Mouse (Mus musculus): ENCODE measurements around the gene Ubxn11.

The Ubxn11 gene

DNA sequence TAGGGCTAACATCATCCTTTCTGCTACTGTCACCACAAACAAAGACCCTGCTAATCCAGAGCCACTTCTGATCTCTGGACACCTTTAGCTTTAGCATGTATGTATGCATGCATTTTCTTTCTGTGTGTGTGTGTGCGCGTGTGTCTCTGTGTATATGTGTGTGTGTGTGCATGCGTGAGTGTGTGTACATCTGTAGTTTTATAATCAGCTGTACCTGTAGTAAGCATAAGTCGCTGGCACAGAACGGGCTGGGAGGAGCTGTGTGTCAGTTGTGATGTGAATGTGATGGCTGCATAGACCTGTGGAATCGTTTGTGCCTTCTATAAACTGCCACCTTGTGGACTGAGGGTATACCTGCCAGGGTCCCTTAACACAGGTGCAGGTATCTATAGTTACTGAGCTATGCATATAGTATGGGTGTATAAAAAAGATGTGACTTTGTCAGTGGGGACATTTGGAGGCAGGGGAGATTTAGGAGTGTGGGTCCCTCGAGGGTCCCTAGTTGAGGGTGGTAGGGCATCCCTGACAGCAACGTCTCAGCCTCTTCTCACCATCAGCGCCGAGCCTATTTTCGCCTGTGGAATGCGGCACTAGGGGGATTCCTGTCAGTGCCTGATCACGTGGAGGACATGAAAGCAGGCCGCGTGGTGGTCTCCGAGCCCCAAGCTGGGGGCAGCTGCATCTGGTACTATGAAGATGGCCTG, 11.7 kb upstream of the Ubxn11 start:
- DNase-seq (ENCODE audit: low spot score in 2 of 2) = no peak

DNA sequence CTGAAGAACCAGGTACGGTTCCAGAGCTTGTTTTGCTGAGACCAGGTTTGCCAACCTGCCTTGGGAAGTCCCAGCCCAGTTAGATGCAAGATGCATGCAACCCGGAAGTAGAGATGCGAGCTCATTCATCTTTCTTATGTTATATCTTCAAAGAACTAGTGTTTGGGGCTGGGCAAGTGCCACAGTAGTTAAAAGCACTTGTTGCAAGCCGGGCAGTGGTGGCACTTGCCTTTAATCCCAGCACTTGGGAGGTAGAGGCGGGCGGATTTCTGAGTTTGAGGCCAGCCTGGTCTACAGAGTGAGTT, 11.2 kb upstream of the Ubxn11 start:
- DNase-seq (ENCODE audit: low spot score in 2 of 2) = no peak

DNA sequence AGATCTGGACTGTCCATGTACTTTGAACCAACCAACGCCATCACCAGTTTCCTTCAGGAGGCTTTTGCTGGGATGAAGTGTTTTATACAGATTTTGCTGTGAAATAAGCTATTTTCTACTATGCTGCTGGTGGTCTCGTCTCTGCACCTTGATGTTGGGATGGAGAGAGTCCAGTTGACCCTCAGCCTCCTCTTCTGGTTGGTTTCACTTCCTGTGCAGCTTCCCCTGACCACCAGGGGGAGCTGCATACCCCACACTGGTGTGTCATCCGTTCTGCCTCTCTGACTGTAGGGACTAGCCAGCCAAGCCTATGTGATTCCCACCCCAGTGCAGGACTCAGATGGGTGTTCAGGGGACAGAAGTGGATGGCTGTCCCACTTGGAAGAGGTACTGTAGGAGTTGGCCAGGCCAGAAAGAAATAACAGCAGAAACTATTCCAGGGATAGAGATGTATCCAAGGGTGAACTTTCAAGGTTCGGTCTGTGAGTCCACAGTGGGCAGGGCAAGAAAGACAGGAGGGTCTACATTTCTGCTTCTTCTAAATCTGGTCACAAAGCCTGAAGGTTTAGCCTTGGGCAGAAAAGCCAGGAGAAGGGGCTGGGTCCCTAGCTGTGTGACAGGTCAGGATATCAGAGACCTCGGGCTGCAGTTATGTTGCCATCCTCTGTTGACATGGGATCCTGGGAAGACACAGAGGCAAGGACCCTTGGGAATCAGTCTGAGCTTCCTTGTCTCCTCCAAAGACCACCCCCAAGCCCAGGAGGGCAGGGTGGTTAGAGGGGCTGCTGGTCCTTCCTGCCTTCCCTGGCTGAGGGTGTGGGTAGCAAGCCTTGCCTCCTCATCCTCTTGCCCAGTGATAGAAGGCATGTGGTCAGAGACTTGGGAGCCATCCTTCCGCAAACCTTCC, 9.7 kb upstream of the Ubxn11 start:
- peak in 1 of 2 experiments; percentile 46 for DNase-seq (ENCODE audit: low spot score in 2 of 2)

DNA sequence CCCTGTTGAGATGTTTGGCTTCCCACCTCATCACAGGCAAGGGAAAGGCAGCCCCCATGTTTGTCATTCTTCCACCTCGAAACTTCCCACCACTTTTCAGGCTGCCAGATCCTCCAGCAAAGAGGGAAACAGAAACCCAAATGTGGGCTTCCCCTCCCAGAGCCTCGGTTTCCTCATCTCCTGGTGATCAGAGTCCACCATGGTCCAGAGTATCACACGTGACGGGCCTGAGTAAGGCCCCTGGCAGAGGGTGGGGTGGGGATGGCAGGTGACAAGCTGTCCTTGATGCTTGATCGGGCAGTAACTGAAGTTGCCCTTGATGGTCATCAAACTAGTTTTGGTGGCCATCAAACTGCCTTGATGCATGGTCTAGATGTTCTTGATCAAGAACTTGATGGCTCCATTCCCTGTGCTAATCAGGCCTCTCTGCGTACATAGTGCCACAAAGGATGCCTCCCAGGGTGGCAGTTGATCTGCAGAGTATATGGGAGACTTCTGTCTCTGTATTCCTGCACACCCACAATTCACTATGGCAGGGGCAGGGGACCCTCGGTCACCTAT, 8.3 kb upstream of the Ubxn11 start:
- no peak for DNase-seq (ENCODE audit: low spot score in 2 of 2)

DNA sequence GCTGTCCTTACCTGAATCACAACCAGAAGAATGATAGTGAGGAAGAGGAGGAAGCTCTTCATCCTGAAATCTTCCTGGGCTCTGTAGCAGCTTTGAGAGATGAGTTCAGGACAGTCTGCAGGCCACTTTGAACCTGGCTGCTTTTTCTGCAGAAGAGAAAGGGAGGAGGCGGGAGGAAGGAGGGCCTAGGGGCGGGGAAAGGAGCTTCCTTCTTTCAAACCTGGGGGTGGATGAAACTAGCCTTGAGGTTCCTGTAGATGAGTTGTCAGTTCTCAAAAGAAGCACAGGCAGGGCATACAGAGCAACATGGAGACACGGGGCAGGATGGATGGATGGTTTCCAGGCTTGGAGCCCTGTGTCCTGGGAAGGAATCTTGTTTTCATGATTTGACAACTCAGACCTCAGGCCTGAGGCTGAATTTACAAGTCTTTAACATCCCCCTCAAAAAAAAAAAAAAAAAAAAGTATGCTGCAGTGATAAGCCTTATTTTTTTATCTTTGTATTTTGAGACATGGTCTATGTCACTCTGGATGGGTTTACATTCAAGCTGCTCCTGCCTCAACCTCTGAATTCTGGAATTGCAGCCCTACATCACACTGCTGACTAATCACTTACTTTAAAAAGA, 7.3 kb upstream of the Ubxn11 start, which contains the start of gene Cd52:
TSS of gene Cd52 (minus strand) at position 160 of the 625 bp plus-strand sequence.
- no peak for DNase-seq (ENCODE audit: low spot score in 2 of 2)

DNA sequence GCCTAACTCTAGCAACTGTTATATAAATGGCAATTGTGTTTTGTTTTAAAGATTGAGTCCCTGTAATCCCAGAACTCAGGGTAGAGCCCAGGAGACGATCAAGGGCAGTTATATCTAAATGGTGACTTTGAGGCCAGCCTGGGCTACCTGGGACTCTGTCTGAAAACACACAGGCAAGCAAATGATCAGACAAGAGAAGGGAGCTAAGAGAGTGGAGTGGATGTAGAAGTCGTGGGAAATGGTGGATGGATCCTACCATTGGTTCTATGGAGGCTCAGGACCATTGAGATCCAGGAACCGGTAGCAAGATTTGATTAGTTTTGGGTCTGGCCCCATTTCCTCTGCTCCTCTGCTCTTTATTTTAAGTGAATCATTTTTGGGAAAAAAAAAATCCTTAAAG, 6.2 kb upstream of the Ubxn11 start:
- DNase-seq (ENCODE audit: low spot score in 2 of 2) = no peak

DNA sequence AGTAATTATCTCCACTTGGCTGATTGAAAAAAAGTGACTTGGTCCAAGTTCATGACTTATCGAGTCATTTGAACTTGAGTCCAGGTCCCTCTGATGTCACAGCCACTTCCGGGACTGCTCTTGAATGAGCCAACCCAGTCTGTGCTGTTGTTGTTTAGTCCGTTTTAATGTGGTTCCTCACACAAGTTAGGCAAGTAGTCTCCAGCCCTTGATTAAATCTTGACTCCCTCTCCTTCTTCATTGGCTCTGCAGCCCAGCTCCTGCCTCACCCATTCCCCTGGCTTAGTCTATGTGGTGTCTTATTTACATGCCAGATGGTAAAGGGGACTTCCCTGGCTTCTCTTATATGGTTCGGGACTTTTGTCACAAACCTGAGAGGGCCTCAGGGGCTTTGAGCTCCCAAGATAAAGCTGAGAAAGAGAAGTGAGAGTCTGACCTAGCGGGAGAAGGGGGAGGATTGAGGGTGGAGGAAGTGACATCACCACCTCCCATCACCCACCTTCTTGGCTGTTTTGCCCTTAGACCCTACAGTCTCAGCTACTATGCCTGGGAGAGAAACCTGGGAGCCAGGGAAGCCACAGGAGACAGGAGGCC, 5.3 kb upstream of the Ubxn11 start:
- DNase-seq (ENCODE audit: low spot score in 2 of 2) = no peak

DNA sequence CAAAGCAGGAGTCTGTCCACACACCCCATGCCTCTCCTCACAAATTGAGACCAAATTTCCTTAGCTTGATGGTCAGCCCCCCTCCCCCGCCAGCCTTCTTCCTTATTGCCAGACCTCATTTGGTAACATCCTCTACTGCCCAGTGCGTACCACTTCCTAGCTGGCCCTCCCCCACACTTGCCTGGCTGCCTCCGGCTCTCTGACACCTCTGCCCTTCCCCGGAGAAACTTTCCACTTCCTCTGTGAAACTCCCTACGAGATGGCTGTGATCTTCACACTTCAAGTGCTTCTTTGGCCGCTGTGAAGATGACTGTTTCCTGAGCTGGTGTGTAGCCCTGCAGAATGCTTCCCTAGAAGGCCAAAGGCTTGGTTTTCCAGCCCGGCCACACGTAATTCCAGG, 3.7 kb upstream of the Ubxn11 start:
- DNase-seq (ENCODE audit: low spot score in 2 of 2) = peak in 1 of 2 experiments; percentile 56

DNA sequence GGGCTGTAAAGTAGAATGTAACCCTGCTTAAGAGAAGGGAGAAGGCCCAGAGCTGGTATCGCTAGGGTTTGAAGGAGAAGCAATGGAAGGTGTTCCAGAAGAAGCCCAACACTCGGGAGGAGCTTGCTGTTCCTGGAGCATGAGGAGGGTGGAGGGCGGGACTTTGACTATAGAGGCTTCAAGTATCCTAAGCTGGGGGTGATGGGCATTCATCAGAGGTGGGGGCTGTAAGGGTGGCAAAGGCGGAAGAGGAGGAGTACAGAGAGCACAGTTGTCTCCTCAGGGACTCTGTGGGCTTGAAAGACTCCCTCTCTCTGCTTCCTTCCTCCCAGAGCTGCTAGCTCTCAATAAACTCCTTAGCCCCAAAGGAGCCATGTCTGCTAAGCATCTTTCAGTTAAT, 2.1 kb upstream of the Ubxn11 start:
- no peak for DNase-seq (ENCODE audit: low spot score in 2 of 2)

DNA sequence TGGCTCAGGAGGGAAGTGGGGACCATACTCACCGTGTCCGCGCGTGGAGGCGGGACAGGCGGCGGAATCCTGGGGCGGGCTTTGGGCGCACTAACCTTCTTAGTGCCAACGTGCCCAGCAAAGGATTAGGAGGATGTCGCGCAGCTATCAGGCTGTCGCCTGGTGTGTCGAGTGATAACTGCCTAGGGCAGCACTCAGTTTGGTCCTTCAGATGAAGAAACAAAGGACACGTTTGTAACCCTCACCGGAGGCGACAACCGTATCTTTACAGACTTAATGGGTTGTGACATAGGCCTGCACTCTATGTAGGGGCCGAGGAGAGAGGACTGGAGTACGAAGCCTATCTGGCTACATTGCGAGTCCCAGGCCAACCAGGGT, 361 bp downstream of the Ubxn11 start:
- no peak for DNase-seq (ENCODE audit: low spot score in 2 of 2)

DNA sequence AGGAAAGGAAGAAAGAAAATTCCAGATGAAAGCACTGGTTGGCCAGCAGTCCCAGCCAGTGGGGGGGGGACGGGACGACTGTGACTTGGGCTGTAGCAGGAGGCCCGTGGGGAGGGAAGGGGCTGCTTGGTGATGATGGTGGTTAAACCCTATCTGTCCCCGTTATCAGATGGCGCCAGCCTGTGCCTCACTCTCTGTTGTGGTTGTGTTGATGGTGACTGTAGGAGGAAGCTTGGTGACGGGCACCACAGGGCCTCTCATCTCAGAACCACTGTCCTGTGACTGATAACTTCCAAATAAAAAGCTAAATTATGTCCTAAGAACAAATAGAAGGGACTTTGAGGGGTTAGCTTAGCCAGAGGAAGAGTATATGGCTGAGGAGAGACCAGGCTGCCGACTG, 3.7 kb downstream of the Ubxn11 start:
- DNase-seq (ENCODE audit: low spot score in 2 of 2) = no peak

DNA sequence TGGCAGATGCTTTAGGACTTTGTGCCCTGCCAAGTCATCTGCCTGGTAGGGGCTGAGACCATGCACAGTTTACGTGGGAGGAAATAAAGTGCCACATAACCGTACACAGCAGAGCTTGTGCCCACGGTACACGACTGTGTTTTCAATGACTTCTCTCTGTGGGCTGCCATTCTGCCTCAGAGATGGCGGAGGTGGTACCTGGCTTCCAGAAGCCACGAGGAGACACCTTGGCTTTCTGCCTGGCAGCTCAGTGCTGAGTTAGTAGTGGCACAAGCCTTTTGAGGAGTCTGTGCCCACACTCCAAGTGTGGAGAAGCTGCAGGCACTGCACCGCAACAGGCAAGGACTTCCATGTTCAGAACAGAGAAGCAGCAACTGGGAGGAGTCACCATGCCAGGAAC, 5.4 kb downstream of the Ubxn11 start:
- DNase-seq (ENCODE audit: low spot score in 2 of 2) = peak; percentile 57 to 79

DNA sequence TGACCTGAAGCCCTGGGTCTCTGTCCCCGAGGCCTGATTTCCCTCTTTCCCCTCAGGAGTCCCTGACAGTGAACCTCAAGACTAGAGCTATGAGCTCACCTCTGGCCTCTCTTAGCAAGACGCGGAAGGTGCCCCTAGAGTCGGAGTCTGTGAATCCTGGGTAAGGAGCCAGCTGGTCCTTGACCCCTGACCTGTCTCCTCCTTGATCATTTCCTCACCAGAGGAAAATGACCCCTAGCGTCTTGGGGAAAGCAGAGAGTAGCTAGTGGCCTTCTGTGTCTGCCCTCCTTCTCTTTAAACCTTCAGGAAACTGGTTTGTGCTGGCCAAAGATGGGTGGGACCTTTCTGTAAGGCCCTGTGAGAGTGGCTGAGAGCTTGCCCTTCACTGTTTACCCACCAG, 5.8 kb downstream of the Ubxn11 start:
- no peak for DNase-seq (ENCODE audit: low spot score in 2 of 2)

DNA sequence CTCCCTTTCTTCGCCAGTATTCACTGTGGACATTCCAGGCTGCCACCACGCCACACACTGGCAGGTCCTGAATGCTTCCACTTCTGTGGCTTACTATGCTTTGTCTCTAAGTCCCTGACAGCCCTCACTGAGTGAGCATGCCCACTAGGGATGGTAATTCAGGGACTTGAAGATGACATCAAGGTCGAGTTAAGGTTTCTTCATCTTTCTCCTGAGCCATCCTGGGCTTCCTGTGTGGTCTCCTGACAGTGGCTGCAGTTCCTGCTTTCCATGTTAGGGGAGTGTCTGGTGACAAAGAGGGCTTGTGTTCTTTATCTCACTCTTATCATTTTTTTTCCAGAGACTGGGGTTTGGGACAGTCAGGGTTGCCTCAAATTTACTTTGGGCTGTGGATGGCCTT, 8.3 kb downstream of the Ubxn11 start:
- no peak for DNase-seq (ENCODE audit: low spot score in 2 of 2)

DNA sequence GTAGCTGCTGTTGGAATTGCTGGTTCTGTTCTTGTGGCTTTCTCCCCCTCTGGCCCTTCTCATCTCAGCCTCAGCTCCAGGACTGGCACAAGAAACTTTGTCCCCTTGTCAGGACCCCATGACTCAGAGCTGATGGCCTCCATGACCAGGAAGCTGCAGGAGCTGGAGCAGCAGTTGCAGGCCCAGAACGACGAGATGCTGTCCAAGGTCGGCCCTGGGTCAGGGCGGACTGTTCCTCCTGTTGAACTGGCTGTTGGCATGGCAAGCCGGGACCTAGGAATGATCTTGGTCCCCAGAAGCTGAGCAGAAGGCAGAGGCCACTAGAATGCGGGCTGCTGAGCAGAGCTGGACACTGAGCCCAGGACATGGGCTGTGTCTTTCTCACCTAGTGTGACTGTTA, 10.0 kb downstream of the Ubxn11 start:
- DNase-seq (ENCODE audit: low spot score in 2 of 2) = no peak

DNA sequence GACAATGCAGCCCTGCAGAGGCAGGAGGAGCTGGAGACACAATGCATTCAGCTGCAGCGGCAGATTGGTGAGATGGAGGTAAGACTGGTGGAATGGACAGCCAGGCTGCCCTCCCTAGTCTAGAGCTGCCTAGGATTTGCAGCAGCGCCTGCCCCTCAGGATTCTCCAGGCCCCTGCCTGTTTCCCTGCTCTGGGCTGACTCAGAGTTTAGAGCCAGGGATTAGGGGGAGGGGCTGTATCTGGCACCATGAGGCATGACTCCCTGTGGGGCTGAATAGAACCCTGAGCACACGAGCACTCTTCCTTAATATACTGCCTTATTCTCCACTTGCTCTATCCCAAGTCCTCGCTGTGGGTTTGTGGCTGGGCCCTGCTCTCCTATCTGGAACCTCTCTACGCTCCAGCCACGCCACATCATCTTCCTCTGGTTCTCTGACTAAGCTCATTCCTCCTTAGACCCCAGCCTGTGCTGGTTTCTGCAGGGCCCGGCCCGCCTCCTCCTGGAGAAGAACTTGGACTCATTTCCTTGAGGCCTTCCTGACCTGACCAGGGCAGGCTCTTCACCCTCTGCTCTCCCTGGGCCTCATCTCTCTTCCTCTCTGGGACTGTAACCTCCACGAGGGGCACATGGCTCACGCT, 11.1 kb downstream of the Ubxn11 start:
- DNase-seq (ENCODE audit: low spot score in 2 of 2) = no peak

DNA sequence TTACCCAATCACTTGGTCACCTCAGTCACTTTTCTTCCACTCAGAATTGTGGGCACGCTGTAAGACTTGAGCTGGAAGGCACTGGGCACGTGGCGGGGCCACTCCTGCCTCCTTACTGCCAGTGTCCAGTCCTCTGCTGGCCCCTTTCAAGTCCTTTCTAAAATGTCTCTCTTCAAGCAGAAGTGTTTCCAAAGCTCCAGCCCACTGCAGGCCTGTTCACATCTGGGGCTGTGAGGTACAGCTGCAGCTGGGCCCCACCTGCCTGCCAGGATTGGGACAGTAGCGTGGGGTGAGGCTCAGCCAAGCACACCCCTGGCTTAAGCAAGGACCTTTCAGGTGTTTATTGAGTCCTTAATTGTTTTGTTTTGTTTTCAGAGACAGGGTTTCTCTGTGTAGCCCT, 11.7 kb downstream of the Ubxn11 start:
- DNase-seq (ENCODE audit: low spot score in 2 of 2) = no peak

DNA sequence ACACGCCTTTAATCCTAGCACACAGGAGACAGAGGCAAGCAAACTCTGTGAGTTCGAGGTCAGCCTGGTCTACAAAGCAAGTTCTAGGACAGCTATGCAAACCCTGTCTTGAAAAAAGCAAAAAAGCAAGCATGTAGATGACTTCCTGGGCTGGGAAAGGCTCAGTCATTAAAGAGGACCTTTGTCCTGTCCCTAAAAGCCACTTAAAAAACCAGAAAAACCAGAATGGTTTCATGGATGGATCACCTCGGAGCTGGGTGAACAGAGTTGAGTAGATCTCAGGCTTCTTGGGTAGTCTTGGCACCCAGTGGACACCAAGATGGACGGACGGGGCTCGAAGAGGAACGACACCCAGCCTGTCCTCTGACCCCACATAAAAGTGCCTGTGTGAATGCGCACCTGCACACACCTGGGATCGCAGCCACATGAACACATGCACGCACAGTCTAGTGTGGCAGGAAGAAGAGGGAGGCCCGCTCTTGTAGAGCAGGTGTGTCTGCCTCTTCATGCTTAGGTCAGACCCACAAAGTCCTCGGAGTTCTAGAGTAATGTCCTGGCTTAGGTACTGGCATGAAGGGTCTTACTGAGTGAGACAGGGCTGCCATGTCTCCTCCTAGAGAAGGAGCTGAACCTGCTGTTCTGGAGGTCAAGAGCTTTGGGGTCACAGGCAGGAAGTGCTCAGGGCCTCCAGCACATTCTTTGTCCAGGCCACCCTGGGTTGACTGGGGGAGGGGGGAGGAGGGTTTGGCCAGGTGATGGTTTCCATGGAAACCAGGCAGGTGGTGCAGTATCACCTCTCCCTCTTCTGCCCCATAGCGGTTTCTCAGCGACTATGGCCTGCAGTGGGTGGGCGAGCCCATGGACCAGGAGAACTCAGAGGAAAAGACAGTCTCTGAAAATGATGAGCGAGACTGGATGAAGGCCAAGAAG, 13.1 kb downstream of the Ubxn11 start:
- no peak for DNase-seq (ENCODE audit: low spot score in 2 of 2)

DNA sequence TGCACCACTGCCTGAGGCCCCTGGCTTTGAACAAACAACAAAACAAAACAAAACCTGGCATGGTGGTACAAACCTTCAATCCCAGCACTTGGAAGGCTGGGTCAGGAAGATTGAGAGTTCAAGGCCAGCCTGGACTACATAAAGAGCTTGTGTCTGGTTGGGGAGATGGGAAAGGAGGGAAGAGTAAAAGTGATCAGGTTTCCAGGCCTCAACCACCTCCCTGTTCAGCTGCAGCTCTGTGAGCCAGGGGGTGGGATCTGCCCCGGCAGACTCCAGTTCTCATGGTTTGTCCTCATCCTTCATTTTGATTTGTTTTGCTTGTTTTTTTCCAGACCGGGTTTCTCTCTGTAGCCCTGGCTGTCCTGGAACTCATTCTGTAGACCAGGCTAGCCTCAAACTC, 14.1 kb downstream of the Ubxn11 start:
- no peak for DNase-seq (ENCODE audit: low spot score in 2 of 2)

DNA sequence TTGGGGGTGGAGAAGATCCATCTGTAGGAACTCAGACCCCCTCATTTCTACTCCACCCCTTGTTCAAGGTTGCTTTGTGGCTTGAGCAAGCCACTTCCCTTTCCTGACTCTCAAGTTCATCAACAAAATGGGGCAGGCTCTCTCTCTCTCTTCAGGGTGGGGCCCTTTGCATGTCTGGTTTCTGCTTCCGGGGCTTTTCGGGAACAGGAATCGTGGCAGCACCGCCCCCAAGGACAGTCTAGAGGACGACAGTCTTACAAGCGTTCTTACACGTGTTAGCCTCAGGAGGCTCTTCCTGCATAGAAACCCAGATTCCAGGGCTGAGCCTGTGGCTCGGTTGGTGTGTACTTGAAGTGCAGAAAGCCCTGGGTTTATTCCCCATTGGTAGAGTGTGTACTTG, 14.6 kb downstream of the Ubxn11 start:
- DNase-seq (ENCODE audit: low spot score in 2 of 2) = no peak

Data from left cerebral cortex, adult 9 months (tissue).